Mouse (Mus musculus) 416B (cell line): ENCODE results near the gene Agap1.

ENCODE experiments used
- DNase-seq: peaks from one replicate; pipeline ENCODE4 v3.0.0; 2011; ENCODE audit warnings: low read depth

The Agap1 gene

DNA sequence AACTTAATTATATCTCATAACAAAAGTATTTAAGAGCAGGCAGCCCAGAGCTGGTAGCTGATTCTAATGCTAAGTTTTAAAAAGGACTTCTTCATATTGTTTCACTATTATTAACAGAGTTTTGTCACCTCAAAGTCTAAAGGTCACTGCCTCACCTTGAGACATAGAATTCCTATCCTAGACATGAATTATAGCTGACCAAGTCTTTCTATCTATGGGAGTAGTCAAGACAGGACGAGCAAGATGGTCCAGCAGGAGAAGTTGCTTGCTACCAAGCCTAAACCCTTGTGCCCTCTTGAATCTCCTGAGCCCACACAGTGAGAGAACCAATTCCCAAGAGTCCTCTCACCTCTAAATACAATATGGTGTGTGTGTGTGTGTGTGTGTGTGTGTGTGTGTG is 448.0 kb downstream of the Agap1 start:
- DNase-seq: no peak

DNA sequence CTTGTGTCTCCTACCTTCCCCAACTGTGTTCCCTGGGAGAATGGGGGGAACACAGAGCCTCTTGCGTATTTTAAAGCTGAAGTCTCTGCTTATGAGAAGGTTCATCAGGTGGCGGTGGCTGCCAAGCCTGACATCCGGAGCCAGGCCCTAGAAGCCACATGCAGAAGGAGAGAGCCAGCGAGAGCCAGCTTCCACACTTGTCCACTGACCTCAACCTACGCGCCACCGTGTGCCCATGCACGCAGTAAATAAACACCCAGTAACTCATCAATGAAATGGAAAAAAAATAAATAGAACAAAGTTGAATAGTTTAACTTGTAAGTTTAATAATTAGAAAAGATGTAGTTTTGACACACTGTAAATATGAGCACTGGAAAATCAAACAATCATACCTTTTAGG is 455.2 kb downstream of the Agap1 start:
- no peak for DNase-seq

DNA sequence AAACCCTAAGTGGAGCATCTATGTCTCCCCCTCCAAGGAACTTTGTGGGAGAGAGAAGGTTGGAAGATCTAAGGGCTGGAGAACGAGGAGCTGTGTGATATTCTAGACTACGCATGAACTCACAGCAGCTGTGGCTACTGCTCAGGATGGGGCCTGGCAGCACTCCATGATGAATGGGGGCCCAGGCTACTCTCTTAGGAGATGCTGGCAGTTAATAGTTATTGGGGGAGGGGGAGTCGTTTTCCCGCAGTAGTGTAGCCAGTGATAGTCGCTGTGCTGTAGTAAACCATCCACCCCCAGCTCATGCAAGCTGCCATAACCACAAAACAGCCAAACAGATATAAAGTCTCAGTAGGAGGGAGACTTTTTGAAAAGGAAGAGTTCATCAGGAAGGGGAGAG is 457.8 kb downstream of the Agap1 start:
- DNase-seq: no peak

DNA sequence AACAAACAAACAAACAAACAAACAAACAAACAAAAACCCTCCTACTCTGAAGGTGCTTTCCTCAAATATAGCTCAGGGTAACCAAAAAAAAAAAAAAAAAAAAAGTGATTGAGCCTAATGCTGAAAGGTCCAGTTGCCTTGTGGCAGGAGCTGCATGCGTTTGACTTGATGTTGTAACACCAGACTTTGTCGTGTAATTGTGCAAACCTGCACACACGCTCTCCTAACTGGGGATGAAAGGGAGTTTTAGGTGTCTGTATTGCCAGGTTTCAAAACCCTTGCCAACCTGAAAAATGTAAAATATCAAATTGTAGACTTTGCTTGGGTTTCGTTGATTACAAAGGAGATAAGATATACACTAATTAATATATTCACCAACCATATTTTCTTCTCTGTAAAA is 459.0 kb downstream of the Agap1 start:
- peak; percentile 29 for DNase-seq

DNA sequence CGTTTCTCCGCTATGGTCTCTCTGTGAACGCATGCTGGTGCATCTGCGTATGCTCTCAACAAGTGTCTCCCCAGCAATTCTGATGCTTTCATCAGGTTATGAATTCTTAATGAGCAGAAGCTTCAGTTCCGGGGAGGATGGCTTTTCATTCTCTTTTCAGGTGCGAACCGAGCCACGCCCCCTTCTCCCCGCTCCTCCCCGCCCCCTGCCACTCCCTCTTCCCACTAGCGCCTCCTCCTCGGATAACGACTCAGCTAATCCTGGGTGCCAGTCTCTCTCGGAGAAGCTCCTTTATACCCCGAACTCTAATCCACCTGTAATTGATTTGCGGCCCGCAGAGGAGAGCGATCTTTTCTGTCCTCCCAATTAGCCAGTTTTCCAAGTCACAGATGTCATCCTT is 463.5 kb downstream of the Agap1 start:
- DNase-seq: no peak

DNA sequence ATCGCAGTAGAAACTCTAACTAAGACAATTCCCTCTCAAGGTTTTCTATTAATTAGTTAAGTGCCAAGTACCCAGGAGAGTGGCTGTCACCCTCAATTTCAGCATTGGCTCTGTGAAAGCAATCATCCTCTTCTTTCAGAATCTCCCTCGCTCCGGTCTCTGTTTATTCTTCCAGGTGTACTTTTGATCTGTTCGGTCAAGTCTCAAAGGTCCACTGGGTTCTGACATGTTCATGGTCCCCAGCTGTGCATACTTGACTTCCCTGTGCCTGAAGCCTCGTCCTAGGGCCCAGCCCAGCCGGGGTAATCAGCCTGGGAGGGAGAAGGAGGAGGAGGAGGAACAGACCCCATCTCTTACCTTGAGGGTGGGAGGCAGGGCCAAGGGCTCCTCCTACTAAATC is 464.6 kb downstream of the Agap1 start:
- DNase-seq: no peak

DNA sequence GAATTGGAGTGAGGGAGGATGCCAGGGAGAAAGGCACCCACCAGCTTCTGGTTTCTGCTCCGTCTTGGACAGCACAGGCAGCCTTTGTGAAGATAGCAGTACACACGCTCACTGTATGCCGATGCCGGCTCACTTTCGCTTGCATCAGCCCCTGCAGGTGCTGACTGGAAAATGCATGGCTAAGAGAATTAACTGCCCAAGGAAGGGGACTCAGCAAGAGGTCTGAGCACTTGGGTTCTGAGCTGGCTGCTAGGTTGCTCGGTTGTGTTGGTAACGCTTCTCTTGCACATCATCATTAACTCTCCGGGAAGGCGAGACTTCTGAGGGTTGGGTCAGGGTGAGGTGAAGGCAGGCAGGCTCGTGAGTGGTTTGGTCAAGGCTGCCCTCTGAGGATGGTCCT is 467.2 kb downstream of the Agap1 start:
- DNase-seq: no peak

DNA sequence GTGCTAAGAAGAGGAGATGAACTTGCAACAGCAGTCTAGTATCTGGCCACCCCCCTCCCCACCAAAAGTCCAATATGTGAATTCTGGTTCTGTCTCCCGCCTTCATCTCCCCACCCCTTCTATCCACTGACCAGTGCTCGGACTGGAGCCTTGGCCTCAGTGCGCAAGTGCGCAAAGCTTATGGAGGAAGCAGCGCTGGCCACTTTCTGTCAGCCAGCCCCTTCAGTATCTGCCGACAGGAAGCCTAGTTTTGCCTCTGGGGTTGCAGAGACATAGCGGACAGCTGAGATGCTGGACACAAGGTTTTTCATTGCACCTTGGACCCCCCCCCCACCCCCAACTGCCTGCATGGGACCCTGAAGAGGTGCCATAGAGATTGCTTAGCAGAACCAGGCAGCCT is 467.7 kb downstream of the Agap1 start:
- no peak for DNase-seq

DNA sequence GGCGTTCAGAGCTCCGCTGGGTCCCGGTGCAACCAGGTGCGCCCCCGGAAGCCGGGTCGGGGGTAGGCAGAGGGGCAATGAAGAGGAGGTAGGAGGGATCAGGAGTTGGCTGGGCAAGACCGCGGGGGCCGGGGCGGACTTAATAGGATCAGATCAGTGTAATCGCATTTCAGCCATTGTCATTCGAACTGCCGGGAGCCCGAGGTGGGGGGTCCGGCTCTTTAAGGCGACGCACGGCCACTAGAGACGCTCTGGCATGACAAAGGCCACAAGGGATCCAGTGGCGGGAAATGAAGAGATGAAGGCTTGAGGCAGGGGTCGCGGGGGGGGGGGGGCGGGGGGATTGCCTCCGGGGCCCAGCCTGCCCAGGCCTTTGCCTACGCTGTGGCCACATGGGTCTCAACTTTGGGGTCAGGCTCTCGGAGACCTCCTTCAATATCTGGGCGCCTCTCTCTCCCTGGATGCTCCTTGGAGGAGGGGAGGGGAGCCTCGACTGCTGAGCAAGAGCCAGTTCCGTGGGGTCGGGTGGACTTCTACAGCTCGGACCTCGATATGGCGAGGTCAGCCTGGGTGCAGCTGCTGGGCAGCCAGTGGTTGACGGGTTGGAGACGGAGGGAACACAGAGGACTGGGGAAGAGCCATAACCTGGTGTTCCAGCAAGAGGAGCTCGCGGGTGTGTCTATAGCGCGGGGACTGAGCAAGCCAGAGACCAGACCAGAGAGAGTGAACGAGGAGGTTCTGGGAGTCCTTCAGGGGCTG is 468.5 kb downstream of the Agap1 start:
- no peak for DNase-seq

DNA sequence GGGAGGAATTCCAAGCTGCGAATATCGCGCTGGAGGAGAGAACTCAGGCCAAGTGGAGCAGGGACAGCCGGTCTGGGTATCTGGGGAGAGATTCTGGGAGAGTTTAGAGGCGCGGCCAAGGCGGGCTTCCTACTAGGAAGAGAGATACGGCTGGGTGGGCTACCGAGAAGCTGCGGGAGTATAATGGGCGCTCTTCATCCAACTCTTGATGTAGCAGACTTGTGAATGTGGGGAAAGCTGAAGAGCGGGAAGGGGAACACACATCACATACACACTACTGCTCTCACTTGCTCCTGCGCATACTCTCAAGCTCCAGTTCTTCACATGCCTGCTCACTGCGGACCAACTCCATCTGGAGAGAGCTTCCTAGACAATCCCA is 469.0 kb downstream of the Agap1 start:
- no peak for DNase-seq

DNA sequence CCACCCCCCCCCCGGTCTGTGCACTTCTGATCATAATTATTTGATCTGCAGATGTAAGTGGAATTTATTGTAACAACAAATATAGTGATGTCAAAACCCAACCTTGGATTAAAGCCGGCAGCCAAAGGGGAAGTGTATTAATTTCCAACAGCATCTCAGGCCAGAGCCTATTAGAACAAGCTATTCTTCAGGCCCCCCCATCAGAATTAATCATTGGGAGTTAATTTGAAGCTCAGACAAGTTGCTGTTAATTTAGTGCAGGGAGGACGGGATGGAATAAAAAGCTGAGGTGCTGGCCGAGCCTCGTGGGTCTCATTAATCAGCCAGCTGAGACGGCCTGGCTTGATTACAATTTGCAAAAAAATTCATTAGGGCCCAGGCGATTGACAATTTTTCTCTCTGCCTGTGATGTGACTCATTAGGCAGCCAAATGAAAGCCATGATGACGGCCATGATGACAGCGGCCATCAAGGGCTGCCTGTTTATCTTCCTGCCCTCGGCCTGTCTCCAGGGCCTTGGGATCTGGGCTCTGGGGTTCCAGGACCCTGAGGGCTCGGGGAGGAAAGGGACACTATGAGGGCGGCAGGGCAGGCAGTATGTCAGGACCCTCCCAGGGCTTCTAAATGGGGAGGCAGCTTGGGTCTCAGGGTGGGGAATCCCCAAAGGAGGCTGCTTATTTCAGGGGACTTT is 471.0 kb downstream of the Agap1 start:
- DNase-seq: no peak

DNA sequence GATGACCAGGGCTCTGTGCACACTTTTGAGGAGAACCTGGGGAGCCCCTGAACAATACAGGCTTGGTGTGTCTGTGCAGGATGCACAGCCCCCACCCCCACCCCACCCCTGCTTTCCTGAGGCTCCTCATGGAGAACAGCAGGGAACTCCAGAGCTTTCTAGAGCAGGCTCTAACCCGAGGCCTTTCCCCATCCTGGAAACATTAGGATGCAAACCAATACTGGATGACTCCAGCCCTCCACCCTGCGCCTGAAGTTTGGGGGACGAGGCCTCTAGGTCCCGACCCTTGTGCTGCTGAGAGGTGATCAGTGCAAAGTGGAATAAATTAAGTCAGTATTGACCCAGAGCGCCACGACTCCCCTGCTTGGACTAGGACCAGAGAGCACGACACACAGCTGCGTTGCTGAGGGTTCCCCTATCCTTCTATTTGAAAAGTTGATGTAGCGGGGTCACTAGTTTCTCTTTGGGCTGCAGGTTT is 472.0 kb downstream of the Agap1 start:
- DNase-seq: no peak

DNA sequence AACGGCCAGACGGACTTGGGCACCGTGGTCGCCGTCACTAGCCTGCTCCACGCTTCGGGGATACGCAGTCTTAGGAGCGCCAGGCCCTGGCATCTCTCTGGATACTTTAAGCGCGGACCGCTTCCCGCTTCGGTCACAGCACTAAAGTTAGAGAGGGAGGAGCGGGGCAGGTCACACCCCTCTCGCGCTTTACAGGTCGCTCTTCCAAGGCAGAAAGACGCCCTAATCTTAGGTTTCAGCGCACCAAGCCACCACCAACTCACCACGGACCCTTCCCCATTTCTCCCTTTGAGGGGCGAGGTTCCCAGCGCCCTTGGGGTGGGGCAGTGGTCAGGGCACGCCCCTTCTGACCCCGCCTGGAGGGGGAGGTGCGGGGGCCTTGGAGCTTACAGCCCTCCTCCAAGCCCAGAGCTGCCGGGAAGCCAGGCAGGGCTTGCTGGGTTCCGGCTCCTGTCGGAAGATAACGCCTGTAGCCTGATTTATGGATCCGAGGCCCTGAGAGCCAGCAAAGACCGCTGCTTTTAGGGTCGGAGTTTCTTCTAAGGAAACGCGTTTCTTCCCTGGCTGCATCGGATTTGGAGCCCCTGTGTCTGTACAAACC is 472.6 kb downstream of the Agap1 start:
- no peak for DNase-seq

DNA sequence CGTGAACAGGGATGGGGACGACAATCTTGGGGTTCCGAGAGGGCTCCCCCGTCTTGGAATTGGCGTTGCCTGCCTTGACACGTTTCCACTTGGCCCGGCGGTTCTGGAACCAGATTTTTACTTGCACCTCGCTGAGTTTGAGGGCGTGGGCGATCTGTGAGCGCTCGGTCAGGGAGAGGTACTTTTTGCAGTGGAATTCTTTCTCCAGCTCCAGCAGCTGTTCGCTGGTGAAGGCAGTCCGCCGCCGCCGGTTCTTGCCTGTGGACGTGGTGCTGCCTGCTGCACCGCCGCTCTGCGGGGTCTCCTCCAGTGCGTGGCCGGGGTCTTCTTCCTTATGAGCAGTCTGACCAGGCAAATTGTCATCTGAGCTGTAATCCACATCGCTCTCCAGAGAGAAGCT is 474.1 kb downstream of the Agap1 start:
- DNase-seq: no peak

DNA sequence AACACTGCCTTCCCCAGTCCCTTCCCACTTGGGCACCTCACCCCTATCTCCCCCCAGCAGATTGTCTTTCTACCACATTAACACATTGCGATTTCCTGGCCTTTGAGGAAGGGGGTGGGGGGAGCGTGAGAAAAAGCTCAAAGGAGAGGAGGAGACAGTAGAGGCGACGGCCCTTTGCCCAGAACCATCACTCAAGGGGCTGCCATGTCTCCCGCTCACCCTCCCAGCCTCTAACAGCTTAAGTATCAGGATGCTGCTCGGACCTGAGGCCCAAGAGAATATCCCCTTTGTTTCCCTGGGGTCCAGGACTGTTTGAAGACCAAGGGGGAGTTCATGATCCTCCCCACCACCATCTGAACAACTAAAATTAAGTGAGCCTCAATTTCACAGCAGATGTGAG is 474.6 kb downstream of the Agap1 start:
- DNase-seq: peak; percentile 21

DNA sequence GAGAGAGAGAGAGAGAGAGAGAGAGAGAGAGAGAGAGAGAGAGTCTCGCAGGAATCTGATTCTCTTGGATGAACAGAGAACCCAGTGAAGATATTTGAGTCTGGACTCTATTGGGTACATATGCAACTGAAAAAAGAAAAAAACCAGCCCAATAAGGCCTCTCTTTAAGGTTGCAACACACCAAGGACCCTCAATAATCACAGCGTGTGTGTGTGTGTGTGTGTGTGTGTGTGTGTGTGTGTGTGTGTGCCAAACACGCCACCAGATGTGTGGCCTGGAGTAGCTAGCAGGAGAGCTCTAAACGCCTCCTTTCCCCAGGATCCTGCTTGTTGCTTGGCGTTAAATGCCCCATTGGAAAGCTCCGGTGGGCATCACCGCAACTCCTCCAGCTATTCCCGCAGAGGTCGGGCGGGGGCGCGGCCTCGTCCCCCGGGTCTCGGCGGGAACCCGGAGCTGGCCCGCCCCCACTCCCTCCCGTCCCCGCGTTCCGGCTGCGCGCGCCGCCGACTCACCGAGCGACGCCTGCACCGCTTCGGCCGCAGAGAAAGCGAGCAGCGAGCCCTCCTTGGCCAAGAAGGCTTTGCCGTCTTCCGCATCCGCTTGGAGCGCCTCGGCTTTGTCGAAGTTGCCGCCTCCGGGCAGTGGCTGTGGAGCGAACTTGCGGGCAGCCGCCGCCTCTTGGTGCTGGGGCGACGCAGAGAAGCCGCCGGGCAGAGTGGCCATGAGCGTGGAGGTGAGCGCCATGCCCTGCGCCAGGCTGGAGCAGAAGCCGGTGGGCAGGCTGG is 475.3 kb downstream of the Agap1 start:
- DNase-seq: peak; percentile 79

DNA sequence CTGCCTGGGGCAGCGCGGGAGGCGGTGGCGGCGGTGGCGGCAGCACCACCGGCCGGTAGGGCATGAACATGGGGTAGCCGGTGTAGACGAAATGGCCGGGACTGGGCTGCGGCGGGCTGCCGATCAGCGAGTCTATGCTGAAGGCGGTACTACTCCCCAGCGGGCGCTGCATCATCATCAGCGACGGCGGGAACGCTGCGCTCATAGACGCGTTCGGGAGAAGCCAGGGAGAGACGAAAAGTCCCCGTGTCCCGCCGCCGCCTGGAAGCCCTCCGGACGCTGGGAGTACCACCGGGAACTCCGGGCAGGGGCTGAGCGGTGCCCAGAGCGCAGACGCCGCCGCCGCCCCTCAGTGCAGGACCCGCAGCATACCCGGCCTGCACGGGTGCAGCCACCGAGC is 475.9 kb downstream of the Agap1 start:
- DNase-seq: no peak

DNA sequence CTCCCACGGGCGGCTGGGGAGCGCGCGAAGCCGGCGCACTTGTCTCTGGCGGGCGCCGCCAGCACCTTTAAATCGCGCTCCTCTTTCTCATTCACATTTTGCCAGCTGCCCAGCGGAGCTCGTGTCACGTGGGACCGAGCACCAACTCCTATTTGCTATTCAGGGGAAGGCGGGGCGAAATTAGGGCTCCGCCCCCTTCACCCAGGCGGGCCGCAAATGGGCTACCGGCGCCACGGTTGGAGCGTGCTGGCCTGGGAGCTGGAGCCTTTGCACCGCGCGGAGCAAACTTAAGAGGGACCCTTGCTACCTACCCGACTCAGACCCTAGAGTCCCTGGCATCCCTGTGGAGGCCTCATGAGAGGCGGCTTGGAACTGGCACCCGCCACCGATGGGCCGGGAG is 476.5 kb downstream of the Agap1 start, which contains the start of gene Gbx2:
Gene Gbx2 (minus strand): TSS at position 60 of the 400 bp plus-strand sequence.
- no peak for DNase-seq

DNA sequence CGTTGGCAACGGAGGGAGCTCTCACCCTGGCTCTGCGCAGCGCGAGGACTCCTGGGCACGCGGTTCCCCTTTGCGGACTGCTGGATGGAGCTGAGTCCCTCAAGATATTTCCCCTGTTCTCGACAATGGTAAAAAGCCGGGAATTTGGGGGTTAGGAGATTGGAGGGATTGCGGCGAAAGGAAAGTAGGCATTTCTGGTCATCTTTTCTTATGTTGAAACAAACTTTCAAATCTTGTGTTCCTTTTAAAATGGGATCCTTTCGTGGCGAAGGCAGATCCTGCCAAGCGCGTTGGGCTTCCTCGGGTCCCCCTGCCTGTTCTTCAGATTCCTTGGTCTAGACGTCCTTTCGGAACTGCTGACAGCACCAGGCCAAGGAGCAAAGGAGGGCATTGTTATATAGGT is 477.4 kb downstream of the Agap1 start:
- no peak for DNase-seq

DNA sequence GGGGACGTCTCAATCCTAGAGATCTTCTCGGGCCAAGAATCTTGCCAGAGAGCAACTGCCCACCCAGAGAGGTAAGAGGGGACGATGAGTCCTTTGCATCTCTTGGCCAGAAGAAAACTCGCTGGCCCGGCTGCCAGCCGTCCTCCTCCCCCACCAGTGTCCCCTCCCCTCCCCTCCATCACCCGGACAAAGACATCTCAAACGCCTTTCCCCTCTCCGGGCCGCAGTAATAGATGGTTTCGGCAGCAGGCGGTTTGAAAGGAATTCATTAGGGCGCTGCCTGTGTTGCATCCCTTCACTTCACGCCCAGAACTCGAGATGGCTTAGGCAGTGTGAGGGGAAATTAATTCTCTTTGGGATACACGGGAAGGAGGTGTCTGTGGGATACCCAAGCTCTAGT is 478.0 kb downstream of the Agap1 start:
- no peak for DNase-seq

DNA sequence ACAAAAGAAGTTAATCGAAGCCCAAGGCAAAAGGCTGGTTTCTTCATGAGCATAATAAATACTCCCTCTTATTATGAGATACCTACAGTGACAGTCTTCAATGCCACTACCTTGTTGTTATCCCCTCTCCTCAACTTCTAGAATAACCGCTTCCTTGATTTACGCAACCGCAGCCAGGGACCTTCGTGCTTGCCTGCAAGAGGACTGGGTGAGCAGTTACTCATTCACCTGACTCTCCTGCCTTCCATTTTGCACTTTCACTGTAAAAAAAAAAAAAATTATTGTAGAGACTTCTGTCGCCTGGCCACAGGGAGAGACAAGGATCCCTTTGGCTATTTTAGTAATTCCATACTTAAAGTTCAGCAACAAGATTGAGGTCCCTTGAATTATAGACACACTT is 478.4 kb downstream of the Agap1 start:
- DNase-seq: no peak

DNA sequence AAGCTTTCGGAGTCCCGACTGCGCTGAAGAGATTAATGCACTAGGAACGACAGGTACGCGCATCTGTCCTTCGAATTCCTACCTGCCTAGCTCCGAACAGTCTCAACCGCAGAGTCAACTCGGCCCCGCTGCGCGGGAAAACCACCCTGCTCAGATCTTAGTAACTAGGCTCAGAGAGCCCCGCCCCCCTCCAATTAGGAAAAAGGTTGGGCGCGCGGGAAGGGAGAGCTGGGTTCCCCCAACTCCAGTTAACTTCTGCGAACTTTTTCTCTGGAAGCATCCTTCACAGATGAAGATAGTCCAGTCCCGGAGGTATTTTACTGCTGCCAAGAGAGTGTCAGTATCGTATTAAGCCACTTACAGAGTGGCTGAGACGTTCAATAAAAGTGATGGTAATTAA is 479.2 kb downstream of the Agap1 start:
- DNase-seq: no peak
